Mouse (Mus musculus): ENCODE measurements at regions not wholly inside any gene's neighbourhood (a gene's known extent, or its start where the extent isn't known, plus 50 kb on each side); places are given as distances from the start of the nearest gene placed in this dataset.

DNA sequence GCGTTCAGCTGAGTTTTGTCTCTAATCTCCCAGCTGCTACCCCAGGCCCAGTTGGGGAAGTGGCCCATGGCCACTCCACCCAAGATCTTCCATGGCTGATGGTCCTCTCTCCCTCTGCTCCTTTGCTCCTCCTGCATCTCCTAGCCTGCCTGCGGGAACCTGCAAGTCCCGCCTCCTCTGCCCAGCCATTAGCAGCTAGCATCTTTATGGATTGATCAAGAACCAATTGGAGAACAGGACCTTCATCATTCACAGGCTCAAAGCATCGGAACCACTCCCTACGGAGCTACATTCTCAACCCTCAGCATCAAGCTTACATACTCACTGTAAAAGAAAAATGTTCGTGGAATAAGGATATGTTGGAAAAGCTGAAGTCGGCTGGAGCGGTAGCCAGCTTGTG is 52.5 kb upstream of the Arid2 start:
- TF ChIP-seq CTCF (IDR thresholded peaks at IDR 0.05; ENCODE audit: borderline replicate concordance, control insufficient read depth, extremely low read depth, insufficient read depth, low read length, poor library complexity) (no peak), POLR2A (IDR thresholded peaks at IDR 0.05; ENCODE audit: control insufficient read depth, extremely low read depth, insufficient read depth, low read length, poor library complexity) (no peak)
